Mouse (Mus musculus): ENCODE measurements around the gene Cmtm8.

- TF ChIP-seq POLR2A (IDR thresholded peaks at IDR 0.05; ENCODE audit: low read depth, low read length) (no peak), CTCF (conservative IDR thresholded peaks at IDR 0.05; ENCODE audit: insufficient read depth, insufficient read length, low read depth, low read length) (no peak)
These were observed 38.0 kb upstream of the Cmtm8 start for GRCm38 (mm10) chr9:114881977-114882376.

Data from kidney, adult 2 months (tissue).